Mouse (Mus musculus) effector memory CD4-positive, alpha-beta T cell, adult 5 months (primary cell): Measurements from ENCODE around the gene Blmh. TPM values are rescaled to one million over a fixed set of nuclear protein-coding genes. Genes with fewer than 3 reads are reported as not detected.

ENCODE experiments used
- polyA plus RNA-seq: library from polyadenylated mRNA; unstranded; fragments of 100-300 nt; shearing (Covaris generic); gene quantifications from one replicate; pipeline ENCODE4 v1.2.1, GENCODE M21; 2017

Blmh gene
- polyA plus RNA-seq: 47.7 TPM

GRCm38 (mm10) chr11:76924759-76925236 lies at the start of gene Blmh:
TSS of gene Blmh (plus strand) at chr11:76924809.

DNA sequence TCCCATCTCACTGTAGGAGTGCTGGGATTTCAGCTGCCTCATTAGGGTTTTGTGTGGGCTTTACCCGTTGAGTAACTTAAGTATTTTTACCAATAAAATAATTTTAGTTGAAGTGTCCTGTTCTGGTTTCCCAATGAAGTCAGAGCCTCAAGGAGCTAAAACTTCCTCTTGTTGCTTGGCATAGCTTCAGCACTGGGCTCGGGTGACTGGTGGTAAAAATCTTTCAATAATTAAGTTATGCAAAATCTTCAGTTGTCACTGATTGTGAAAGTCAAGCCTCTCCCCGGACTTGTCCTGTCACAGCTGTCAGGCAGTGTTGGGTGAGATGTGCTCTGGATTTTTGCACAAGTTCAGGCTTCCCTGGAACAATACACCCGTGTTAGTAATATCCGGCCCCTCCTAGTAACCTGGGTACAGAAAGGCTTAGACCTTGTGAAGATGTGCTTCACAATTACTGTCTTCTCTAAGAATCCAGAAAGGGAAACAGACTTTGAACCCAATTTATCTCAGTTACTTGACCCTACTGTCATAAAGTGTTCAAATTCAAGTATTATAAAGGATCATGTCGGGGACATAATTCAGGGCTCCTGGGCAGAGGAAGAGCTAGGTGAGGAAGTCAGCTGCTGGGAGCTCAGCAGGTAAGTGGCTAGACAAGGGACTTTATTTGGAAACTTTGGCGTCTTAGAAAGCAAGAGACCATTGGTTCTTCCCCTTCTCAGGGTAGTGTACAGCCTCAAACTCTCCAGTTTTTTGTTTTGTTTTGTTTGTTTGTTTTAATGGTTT lies 22.8 kb upstream of the Blmh start, which contains the start of gene Tmigd1:
Tmigd1 (plus strand) TSS at position 581 of the 783 bp plus-strand sequence.

GRCm38 (mm10) chr11:76997916-76998704 lies 73.5 kb downstream of the Blmh start, which contains the start of gene Slc6a4:
TSS of gene Slc6a4 (plus strand) at chr11:76998603.

Other genes with a start within 250 kb of the Blmh start
- gene Trarg1, start 245.0 kb upstream of the Blmh start, polyA plus RNA-seq: not detected
- 70.5 TPM for gene Gosr1, start 161.2 kb upstream of the Blmh start, polyA plus RNA-seq
- 2.8 TPM for gene Cpd, start 77.8 kb upstream of the Blmh start, polyA plus RNA-seq
- not detected for gene Tmigd1, start 22.6 kb upstream of the Blmh start, polyA plus RNA-seq
- not detected for gene Slc6a4, start 73.8 kb downstream of the Blmh start, polyA plus RNA-seq
- 53.2 TPM for gene Nsrp1, start 153.6 kb downstream of the Blmh start, polyA plus RNA-seq